Mouse (Mus musculus): ENCODE measurements at regions not wholly inside any gene's neighbourhood (a gene's known extent, or its start where the extent isn't known, plus 50 kb on each side); places are given as distances from the start of the nearest gene placed in this dataset.

- Histone ChIP-seq H3K4me1 (replicated peaks; ENCODE audit: insufficient read depth, low read length) (no peaks in the 10 kb centered on the region), H3K27me3 (ENCODE audit: insufficient read depth, low read length) (no peaks in the 10 kb centered on the region), H3K9me3 (replicated peaks; ENCODE audit: low read length) (no peaks in the 10 kb centered on the region), H3K27ac (no peak overlapping the region), H3K4me2 (ENCODE audit: low read length) (no peak overlapping the region), H3K9ac (ENCODE audit: low read depth, low read length) (no peak overlapping the region), H3K4me3 (replicated peaks; ENCODE audit: low read depth, low read length) (no peak overlapping the region), H3K36me3 (ENCODE audit: insufficient read depth, low read length) (no peaks in the 10 kb centered on the region)
- ATAC-seq (replicated peaks; ENCODE audit: low FRiP score, low read depth) (no peak), DNase-seq (ENCODE audit: low spot score) (no peak)
- TF ChIP-seq CTCF (IDR thresholded peaks at IDR 0.05; ENCODE audit: low read depth): no peak
- WGBS: 53% methylated on average over 3 of the region's 3 CpGs
Measured at GRCm38 (mm10) chr15:31987291-31987690, 189.8 kb upstream of the Tas2r119 start.

- TF ChIP-seq CTCF (IDR thresholded peaks at IDR 0.05; ENCODE audit: low read depth): no peak
- Histone ChIP-seq H3K9me3 (replicated peaks; ENCODE audit: low read length) (no peaks in the 10 kb centered on the region), H3K9ac (ENCODE audit: low read depth, low read length) (no peak overlapping the region), H3K4me1 (replicated peaks; ENCODE audit: insufficient read depth, low read length) (no peaks in the 10 kb centered on the region), H3K36me3 (ENCODE audit: insufficient read depth, low read length) (no peaks in the 10 kb centered on the region), H3K27ac (no peak overlapping the region), H3K27me3 (ENCODE audit: insufficient read depth, low read length) (no peaks in the 10 kb centered on the region), H3K4me2 (ENCODE audit: low read length) (no peak overlapping the region), H3K4me3 (replicated peaks; ENCODE audit: low read depth, low read length) (no peak overlapping the region)
- ATAC-seq (replicated peaks; ENCODE audit: low FRiP score, low read depth): no peak
- WGBS: 58% methylated on average over 2 of the region's 2 CpGs
- no peak for DNase-seq (ENCODE audit: low spot score)
Measured at GRCm38 (mm10) chr15:31989093-31989492, 188.0 kb upstream of the Tas2r119 start.

GRCm38 (mm10) chr15:31989593-31990290 lies 187.3 kb upstream of the Tas2r119 start:
- Histone ChIP-seq H3K36me3 (ENCODE audit: insufficient read depth, low read length) (no peaks in the 10 kb centered on the region), H3K4me2 (ENCODE audit: low read length) (no peak overlapping the region), H3K9ac (ENCODE audit: low read depth, low read length) (no peak overlapping the region), H3K4me1 (replicated peaks; ENCODE audit: insufficient read depth, low read length) (no peaks in the 10 kb centered on the region), H3K9me3 (replicated peaks; ENCODE audit: low read length) (no peaks in the 10 kb centered on the region), H3K27ac (no peak overlapping the region), H3K4me3 (replicated peaks; ENCODE audit: low read depth, low read length) (no peak overlapping the region), H3K27me3 (ENCODE audit: insufficient read depth, low read length) (no peaks in the 10 kb centered on the region)
- ATAC-seq (replicated peaks; ENCODE audit: low FRiP score, low read depth) (no peak), DNase-seq (ENCODE audit: low spot score) (no peak)
- 81% methylated on average over 6 of the region's 6 CpGs for WGBS
- no peak for TF ChIP-seq CTCF (IDR thresholded peaks at IDR 0.05; ENCODE audit: low read depth)

GRCm38 (mm10) chr15:31997996-31998395 lies 179.1 kb upstream of the Tas2r119 start:
- Histone ChIP-seq H3K36me3 (ENCODE audit: insufficient read depth, low read length) (no peaks in the 10 kb centered on the region), H3K27me3 (ENCODE audit: insufficient read depth, low read length) (no peaks in the 10 kb centered on the region), H3K4me2 (ENCODE audit: low read length) (no peak overlapping the region), H3K27ac (no peak overlapping the region), H3K9me3 (replicated peaks; ENCODE audit: low read length) (no peaks in the 10 kb centered on the region), H3K4me3 (replicated peaks; ENCODE audit: low read depth, low read length) (no peak overlapping the region), H3K4me1 (replicated peaks; ENCODE audit: insufficient read depth, low read length) (no peaks in the 10 kb centered on the region), H3K9ac (ENCODE audit: low read depth, low read length) (no peak overlapping the region)
- ATAC-seq (replicated peaks; ENCODE audit: low FRiP score, low read depth) (no peak), DNase-seq (ENCODE audit: low spot score) (no peak)
- WGBS: 90% methylated on average over 2 of the region's 2 CpGs
- no peak for TF ChIP-seq CTCF (IDR thresholded peaks at IDR 0.05; ENCODE audit: low read depth)

GRCm38 (mm10) chr15:31999553-31999952 lies 177.5 kb upstream of the Tas2r119 start:
- no peaks in the 10 kb centered on the region for H3K27me3 ChIP-seq (ENCODE audit: insufficient read depth, low read length)
- H3K9me3 ChIP-seq (replicated peaks; ENCODE audit: low read length): no peaks in the 10 kb centered on the region
- ATAC-seq (replicated peaks; ENCODE audit: low FRiP score, low read depth) (no peak), DNase-seq (ENCODE audit: low spot score) (no peak)
- no peak overlapping the region for H3K4me3 ChIP-seq (replicated peaks; ENCODE audit: low read depth, low read length)
- H3K36me3 ChIP-seq (ENCODE audit: insufficient read depth, low read length): no peaks in the 10 kb centered on the region
- no peak overlapping the region for H3K9ac ChIP-seq (ENCODE audit: low read depth, low read length)
- no peak for TF ChIP-seq CTCF (IDR thresholded peaks at IDR 0.05; ENCODE audit: low read depth)
- 79% methylated on average over 5 of the region's 5 CpGs for WGBS
- no peaks in the 10 kb centered on the region for H3K4me1 ChIP-seq (replicated peaks; ENCODE audit: insufficient read depth, low read length)
- H3K27ac ChIP-seq: no peak overlapping the region
- H3K4me2 ChIP-seq (ENCODE audit: low read length): no peak overlapping the region

- DNase-seq (ENCODE audit: low spot score): no peak
- Histone ChIP-seq H3K4me1 (replicated peaks; ENCODE audit: insufficient read depth, low read length) (no peaks in the 10 kb centered on the region), H3K27me3 (ENCODE audit: insufficient read depth, low read length) (no peaks in the 10 kb centered on the region), H3K36me3 (ENCODE audit: insufficient read depth, low read length) (no peaks in the 10 kb centered on the region), H3K4me2 (ENCODE audit: low read length) (no peak overlapping the region), H3K9me3 (replicated peaks; ENCODE audit: low read length) (no peaks in the 10 kb centered on the region), H3K9ac (ENCODE audit: low read depth, low read length) (no peak overlapping the region), H3K4me3 (replicated peaks; ENCODE audit: low read depth, low read length) (no peak overlapping the region), H3K27ac (no peak overlapping the region)
- WGBS: 65% methylated on average over 2 of the region's 2 CpGs
- ATAC-seq (replicated peaks; ENCODE audit: low FRiP score, low read depth): no peak
- no peak for TF ChIP-seq CTCF (IDR thresholded peaks at IDR 0.05; ENCODE audit: low read depth)
Measured at GRCm38 (mm10) chr15:32002950-32003422, 174.1 kb upstream of the Tas2r119 start.

- no peak for TF ChIP-seq CTCF (IDR thresholded peaks at IDR 0.05; ENCODE audit: low read depth)
- DNase-seq (ENCODE audit: low spot score): no peak
- Histone ChIP-seq H3K9me3 (replicated peaks; ENCODE audit: low read length) (no peaks in the 10 kb centered on the region), H3K4me1 (replicated peaks; ENCODE audit: insufficient read depth, low read length) (no peaks in the 10 kb centered on the region), H3K27ac (no peak overlapping the region), H3K36me3 (ENCODE audit: insufficient read depth, low read length) (no peaks in the 10 kb centered on the region), H3K9ac (ENCODE audit: low read depth, low read length) (no peak overlapping the region), H3K27me3 (ENCODE audit: insufficient read depth, low read length) (no peaks in the 10 kb centered on the region), H3K4me3 (replicated peaks; ENCODE audit: low read depth, low read length) (no peak overlapping the region), H3K4me2 (ENCODE audit: low read length) (no peak overlapping the region)
- 16% methylated on average over 6 of the region's 6 CpGs for WGBS
- no peak for ATAC-seq (replicated peaks; ENCODE audit: low FRiP score, low read depth)
Measured at GRCm38 (mm10) chr15:32003489-32003888, 173.6 kb upstream of the Tas2r119 start.

All from kidney, postnatal 0 days (tissue).